Mouse (Mus musculus): Measurements from ENCODE around the gene Fbxw8. TPM values are rescaled to one million over a fixed set of nuclear protein-coding genes. Genes with fewer than 3 reads are reported as not detected.

The Fbxw8 gene
- polyA plus RNA-seq, 1 experiment = 20.9 TPM

- TF ChIP-seq POLR2A (IDR thresholded peaks at IDR 0.05; ENCODE audit: control insufficient read depth, extremely low read depth, insufficient read depth, low read length, poor library complexity) (no peak), CTCF (IDR thresholded peaks at IDR 0.05; ENCODE audit: borderline replicate concordance, control insufficient read depth, extremely low read depth, insufficient read depth, low read length, poor library complexity) (no peak)
- WGBS = 98% methylated on average over 10 of the region's 10 CpGs
- Histone ChIP-seq H3K36me3 (ENCODE audit: control insufficient read depth, insufficient read depth, low read length) (no peaks in the 10 kb centered on the region), H3K4me1 (replicated peaks; ENCODE audit: control insufficient read depth, insufficient read depth, low read length) (no peaks in the 10 kb centered on the region; the same call in 1 of the 2 replicates), H3K27me3 (ENCODE audit: control insufficient read depth, insufficient read depth, low read length) (no peaks in the 10 kb centered on the region), H3K4me3 (ENCODE audit: control insufficient read depth, insufficient read depth, low read length) (no peak overlapping the region), H3K27ac (ENCODE audit: control insufficient read depth, insufficient read depth, low read length) (no peak overlapping the region)
- no peak for DNase-seq
These were observed 48.6 kb downstream of the Fbxw8 start for GRCm38 (mm10) chr5:118106667-118107066.

GRCm38 (mm10) chr5:118105536-118105935, 49.7 kb downstream of the Fbxw8 start:
- Histone ChIP-seq H3K4me3 (ENCODE audit: control insufficient read depth, insufficient read depth, low read length) (no peak overlapping the region), H3K4me1 (replicated peaks; ENCODE audit: control insufficient read depth, insufficient read depth, low read length) (no peaks in the 10 kb centered on the region), H3K27me3 (ENCODE audit: control insufficient read depth, insufficient read depth, low read length) (no peaks in the 10 kb centered on the region), H3K27ac (ENCODE audit: control insufficient read depth, insufficient read depth, low read length) (no peak overlapping the region), H3K36me3 (ENCODE audit: control insufficient read depth, insufficient read depth, low read length) (no peaks in the 10 kb centered on the region)
- TF ChIP-seq POLR2A (IDR thresholded peaks at IDR 0.05; ENCODE audit: control insufficient read depth, extremely low read depth, insufficient read depth, low read length, poor library complexity) (no peak), CTCF (IDR thresholded peaks at IDR 0.05; ENCODE audit: borderline replicate concordance, control insufficient read depth, extremely low read depth, insufficient read depth, low read length, poor library complexity) (no peak)
- 93% methylated on average over 8 of the region's 8 CpGs for WGBS
- no peak for DNase-seq

GRCm38 (mm10) chr5:118099870-118100478, 55.3 kb downstream of the Fbxw8 start:
- no peak for TF ChIP-seq POLR2A (IDR thresholded peaks at IDR 0.05; ENCODE audit: control insufficient read depth, extremely low read depth, insufficient read depth, low read length, poor library complexity)
- TF ChIP-seq CTCF (IDR thresholded peaks at IDR 0.05; ENCODE audit: borderline replicate concordance, control insufficient read depth, extremely low read depth, insufficient read depth, low read length, poor library complexity) = no peak

GRCm38 (mm10) chr5:118099069-118099869, 56.0 kb downstream of the Fbxw8 start:
- Histone ChIP-seq H3K27me3 (ENCODE audit: control insufficient read depth, insufficient read depth, low read length) (no peaks in the 10 kb centered on the region), H3K4me3 (ENCODE audit: control insufficient read depth, insufficient read depth, low read length) (no peak overlapping the region), H3K4me1 (replicated peaks; ENCODE audit: control insufficient read depth, insufficient read depth, low read length) (peaks cover 9% of the 10 kb centered on the region), H3K27ac (ENCODE audit: control insufficient read depth, insufficient read depth, low read length) (no peak overlapping the region), H3K36me3 (ENCODE audit: control insufficient read depth, insufficient read depth, low read length) (no peaks in the 10 kb centered on the region)
- WGBS = 89% methylated on average over 11 of the region's 11 CpGs
- TF ChIP-seq CTCF (IDR thresholded peaks at IDR 0.05; ENCODE audit: borderline replicate concordance, control insufficient read depth, extremely low read depth, insufficient read depth, low read length, poor library complexity) = no peak
- no peak for TF ChIP-seq POLR2A (IDR thresholded peaks at IDR 0.05; ENCODE audit: control insufficient read depth, extremely low read depth, insufficient read depth, low read length, poor library complexity)
- no peak for DNase-seq

More at GRCm38 (mm10) chr5:118099870-118100478, 55.3 kb downstream of the Fbxw8 start:
- DNase-seq = no peak
- Histone ChIP-seq H3K27ac (ENCODE audit: control insufficient read depth, insufficient read depth, low read length) (no peak overlapping the region), H3K4me1 (replicated peaks; ENCODE audit: control insufficient read depth, insufficient read depth, low read length) (peaks cover 9% of the 10 kb centered on the region), H3K36me3 (ENCODE audit: control insufficient read depth, insufficient read depth, low read length) (no peaks in the 10 kb centered on the region), H3K27me3 (ENCODE audit: control insufficient read depth, insufficient read depth, low read length) (no peaks in the 10 kb centered on the region), H3K4me3 (ENCODE audit: control insufficient read depth, insufficient read depth, low read length) (no peak overlapping the region)
- WGBS = 94% methylated on average over 8 of the region's 8 CpGs

GRCm38 (mm10) chr5:118096317-118096716, 58.9 kb downstream of the Fbxw8 start:
- Histone ChIP-seq H3K4me3 (ENCODE audit: control insufficient read depth, insufficient read depth, low read length) (no peak overlapping the region), H3K27ac (ENCODE audit: control insufficient read depth, insufficient read depth, low read length) (no peak overlapping the region), H3K27me3 (ENCODE audit: control insufficient read depth, insufficient read depth, low read length) (no peaks in the 10 kb centered on the region), H3K36me3 (ENCODE audit: control insufficient read depth, insufficient read depth, low read length) (no peaks in the 10 kb centered on the region), H3K4me1 (replicated peaks; ENCODE audit: control insufficient read depth, insufficient read depth, low read length) (peaks cover 11% of the 10 kb centered on the region)
- TF ChIP-seq CTCF (IDR thresholded peaks at IDR 0.05; ENCODE audit: borderline replicate concordance, control insufficient read depth, extremely low read depth, insufficient read depth, low read length, poor library complexity) (no peak), POLR2A (IDR thresholded peaks at IDR 0.05; ENCODE audit: control insufficient read depth, extremely low read depth, insufficient read depth, low read length, poor library complexity) (no peak)
- WGBS = 93% methylated on average over 3 of the region's 3 CpGs
- DNase-seq = no peak

- Histone ChIP-seq H3K27ac (ENCODE audit: control insufficient read depth, insufficient read depth, low read length) (no peak overlapping the region), H3K4me1 (replicated peaks; ENCODE audit: control insufficient read depth, insufficient read depth, low read length) (peaks cover 11% of the 10 kb centered on the region), H3K36me3 (ENCODE audit: control insufficient read depth, insufficient read depth, low read length) (no peaks in the 10 kb centered on the region), H3K4me3 (ENCODE audit: control insufficient read depth, insufficient read depth, low read length) (no peak overlapping the region), H3K27me3 (ENCODE audit: control insufficient read depth, insufficient read depth, low read length) (no peaks in the 10 kb centered on the region)
- 97% methylated on average over 4 of the region's 4 CpGs for WGBS
- no peak for TF ChIP-seq CTCF (IDR thresholded peaks at IDR 0.05; ENCODE audit: borderline replicate concordance, control insufficient read depth, extremely low read depth, insufficient read depth, low read length, poor library complexity)
- no peak for TF ChIP-seq POLR2A (IDR thresholded peaks at IDR 0.05; ENCODE audit: control insufficient read depth, extremely low read depth, insufficient read depth, low read length, poor library complexity)
- no peak for DNase-seq
These were observed 59.4 kb downstream of the Fbxw8 start for GRCm38 (mm10) chr5:118095849-118096248.
